Mouse (Mus musculus) right cerebral cortex, postnatal 14 days (tissue): ENCODE data around the gene E2f4.

Experiments used
- DNase-seq: peaks from one replicate; pipeline ENCODE4 v3.0.0; 2022

Gene E2f4

DNA sequence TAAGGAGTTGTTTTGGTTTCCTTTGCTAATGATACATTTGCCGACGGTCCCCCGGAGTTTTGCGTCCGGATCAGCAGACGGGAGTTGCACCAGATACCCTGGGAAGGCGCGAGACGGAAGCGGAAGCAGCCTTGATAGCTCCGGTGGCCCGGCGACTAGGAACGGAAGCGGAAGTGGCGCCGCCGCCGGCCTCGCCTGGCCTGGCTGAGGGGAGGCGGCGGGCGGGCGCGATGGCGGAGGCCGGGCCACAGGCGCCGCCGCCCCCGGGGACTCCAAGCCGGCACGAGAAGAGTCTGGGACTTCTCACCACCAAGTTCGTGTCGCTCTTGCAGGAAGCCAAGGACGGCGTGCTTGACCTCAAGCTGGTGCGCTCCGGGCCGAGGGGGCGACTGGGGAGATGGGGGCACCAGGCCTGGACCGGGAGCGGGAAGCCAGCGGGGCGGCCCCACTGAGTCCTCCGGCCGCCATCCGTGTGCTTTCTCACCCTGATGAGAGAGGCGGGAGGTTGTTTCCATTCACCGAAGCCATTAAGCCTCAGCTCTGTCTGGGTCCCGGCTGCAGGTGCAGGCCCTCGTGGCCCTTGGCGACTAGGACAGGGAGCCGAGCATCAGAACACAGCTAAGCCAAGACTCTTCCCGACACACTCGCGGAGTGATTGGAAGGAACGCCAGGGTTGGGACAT is at the start of gene E2f4:
TSS of gene E2f4 (plus strand) at position 153 of the 682 bp plus-strand sequence.
- peak; percentile 95 for DNase-seq

GRCm38 (mm10) chr8:105251954-105252353 is 45.5 kb upstream of the E2f4 start:
- no peak for DNase-seq

- DNase-seq, result no peak
Measured at GRCm38 (mm10) chr8:105252680-105253537, 44.6 kb upstream of the E2f4 start.

DNA sequence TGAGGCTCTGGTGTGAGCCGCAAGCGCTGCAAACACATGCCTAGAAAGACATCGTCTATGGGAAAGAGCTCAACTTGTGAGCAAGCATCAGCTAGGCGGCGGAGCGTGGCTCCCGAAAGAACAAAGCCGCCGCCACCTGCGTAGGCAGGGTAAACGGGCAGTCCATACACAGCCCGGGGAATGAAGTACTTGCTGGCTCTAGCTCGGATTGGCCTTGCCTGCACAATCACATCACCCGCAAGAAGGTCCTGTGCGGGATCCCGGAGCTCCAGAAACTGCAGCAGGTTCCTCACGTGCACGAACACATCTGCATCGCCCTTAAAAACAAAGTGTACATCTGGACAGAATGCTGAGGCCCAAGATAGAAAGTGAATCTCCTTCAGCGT is 43.7 kb upstream of the E2f4 start:
- no peak for DNase-seq

- peak; percentile 95 for DNase-seq
Measured at GRCm38 (mm10) chr8:105254152-105254965, 43.1 kb upstream of the E2f4 start.

DNA sequence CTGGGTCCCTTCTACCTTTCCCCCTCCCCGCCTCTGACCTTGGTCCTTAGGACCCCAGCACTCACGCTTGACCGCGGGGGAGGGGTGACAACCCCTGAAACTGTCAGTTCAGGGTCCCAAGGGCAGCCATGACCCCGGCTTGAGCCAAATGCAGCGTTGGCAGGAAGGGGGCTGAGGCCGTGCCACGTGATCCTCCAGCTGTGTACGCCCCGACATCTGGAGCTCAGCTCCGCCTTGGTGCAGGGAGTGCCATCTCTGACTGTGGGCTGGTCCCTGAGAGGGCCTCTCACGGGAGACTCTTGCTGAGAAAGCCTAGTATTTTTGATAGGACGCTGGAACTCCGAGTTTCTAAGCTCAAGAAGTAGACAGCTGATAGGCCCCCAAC is 42.5 kb upstream of the E2f4 start, which contains the start of gene B3gnt9:
TSS of gene B3gnt9 (minus strand) at position 188 of the 385 bp plus-strand sequence.
- peak; percentile 38 for DNase-seq

GRCm38 (mm10) chr8:105257318-105258114 is 39.9 kb upstream of the E2f4 start:
- no peak for DNase-seq

GRCm38 (mm10) chr8:105258911-105259720 is 38.3 kb upstream of the E2f4 start:
- DNase-seq, result peak; percentile 45

DNA sequence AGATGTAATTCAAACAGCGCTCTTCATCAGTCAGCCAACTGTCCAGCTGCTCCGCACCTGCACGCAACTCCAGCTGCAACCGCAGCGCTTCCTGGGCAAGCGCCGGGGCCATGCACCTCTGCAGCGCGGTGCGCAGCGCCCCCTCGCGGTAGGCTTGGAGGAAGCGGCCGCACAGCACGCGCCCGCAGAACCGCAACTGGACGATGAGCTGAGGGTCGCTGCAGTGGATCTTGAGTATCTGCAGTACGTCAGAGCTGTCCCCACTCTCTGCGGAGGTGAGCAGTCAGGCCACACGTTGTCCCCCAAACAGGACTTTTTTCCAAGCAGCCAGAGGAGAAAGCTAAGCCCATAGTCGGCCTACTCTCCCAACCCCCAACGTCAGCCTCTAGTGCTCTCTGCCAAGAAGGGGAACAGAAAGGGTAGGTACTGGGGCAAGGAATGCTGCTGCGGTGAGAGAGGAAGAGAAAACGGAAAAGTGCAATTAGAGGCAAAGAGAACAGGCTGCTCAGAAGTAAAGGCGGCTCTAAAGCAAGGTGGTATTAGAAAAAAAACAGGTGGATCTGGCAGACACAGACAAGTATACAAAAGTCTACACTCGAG is 37.6 kb upstream of the E2f4 start:
- DNase-seq, result peak; percentile 76

DNA sequence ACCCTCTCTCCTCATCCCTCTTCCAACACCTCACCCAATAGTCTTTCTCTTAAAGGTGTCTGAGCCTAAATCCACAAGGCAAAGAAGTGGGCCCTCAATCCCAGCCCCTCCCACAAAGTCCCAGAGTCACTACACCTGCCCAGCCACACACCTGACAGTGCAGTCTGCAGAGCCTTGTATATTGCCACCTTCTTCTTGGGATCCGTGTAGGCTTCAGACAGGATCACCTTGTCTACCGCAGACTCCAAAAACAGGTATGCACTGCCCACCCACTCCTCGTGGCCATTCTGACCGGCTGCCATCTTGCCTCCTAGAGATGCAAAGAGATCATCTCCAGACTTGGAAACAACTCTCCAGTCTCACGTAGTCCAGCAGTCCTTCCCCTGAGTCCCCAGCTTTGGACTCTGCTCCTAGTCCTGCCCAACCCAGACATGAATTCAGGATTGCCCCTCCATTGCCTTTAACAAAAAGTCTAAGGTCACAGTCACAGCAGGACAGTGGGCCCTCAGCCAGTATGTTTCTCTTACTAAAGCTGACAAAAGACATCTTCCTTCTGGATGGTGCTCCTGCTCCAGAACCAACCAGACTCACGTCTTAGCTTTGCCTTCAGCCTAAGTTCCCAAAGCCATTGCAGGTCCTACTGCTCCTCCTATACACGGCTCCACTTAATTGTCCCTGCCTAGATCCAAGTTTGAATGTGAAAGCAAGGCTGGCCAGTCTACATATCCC is 36.9 kb upstream of the E2f4 start:
- DNase-seq, result no peak

DNA sequence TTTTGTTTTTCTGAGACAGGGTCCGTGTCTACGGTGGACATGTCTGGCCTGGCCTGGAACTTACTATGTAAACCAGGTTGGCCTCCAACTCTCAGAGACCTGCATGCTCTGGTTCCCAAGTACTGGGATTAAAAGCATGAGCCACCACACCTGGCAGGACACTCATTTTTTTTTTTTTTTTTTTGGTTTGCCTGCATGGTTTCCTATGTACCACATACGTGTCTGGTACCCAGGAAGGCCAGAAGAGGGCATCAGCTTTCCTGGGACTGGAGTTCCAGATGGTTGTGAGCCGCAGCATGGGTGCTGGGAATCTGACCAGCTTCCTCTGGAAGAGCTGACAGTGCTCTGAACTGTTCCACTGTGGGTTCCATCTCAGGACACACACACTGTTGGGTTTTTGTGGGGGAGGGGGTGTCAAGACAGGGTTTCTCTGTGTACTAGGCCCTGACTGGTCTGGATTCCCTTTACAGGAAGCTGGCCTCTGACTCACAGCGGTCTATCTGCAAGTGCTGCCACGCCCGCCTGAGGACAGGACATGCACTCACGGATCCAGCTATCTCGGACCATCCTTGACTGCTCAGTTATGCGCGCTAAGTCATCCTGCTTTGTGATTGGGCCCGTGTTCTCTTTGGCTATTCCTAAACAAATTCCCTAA is 36.0 kb upstream of the E2f4 start:
- DNase-seq, result no peak

DNA sequence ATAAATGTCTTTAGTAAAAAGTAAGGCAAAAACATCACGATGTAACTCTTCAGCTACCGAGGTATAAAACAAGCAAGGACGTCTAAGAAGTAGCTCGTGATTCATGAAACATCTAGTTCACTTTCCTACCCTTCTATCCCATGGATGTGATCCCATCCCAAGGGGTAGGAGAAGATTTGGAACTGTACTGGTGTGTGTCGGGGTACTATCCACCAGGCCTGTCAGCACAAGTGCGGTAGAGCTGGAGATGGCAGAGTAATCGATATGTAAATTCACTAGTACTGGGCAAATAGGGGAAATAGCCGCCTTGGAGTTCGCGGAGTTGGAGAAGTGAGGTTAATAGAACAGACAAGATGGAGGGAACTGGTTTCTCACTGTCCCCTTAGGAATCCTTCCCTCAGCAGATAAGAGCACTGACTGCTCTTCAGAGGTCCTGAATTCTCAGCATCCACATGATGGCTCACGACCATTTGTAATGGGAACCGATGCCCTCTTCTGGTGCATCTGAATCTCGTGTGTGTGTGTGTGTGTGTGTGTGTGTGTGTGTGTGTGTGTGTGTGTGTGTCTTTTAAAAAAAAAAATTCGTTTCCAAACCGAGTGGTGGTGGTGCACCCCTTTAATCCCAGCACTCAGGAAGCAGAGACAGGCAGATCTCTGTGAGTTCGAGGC is 34.1 kb upstream of the E2f4 start:
- DNase-seq, result no peak

GRCm38 (mm10) chr8:105264024-105264982 is 33.2 kb upstream of the E2f4 start, which contains the start of the genes Tradd and Fbxl8:
Tradd (minus strand) TSS chr8:105264609.
Fbxl8 (plus strand) TSS chr8:105264648.
- peak; percentile 35 for DNase-seq

GRCm38 (mm10) chr8:105265128-105265527 is 32.3 kb upstream of the E2f4 start:
- no peak for DNase-seq

GRCm38 (mm10) chr8:105266775-105267174 is 30.7 kb upstream of the E2f4 start:
- DNase-seq, result no peak

DNA sequence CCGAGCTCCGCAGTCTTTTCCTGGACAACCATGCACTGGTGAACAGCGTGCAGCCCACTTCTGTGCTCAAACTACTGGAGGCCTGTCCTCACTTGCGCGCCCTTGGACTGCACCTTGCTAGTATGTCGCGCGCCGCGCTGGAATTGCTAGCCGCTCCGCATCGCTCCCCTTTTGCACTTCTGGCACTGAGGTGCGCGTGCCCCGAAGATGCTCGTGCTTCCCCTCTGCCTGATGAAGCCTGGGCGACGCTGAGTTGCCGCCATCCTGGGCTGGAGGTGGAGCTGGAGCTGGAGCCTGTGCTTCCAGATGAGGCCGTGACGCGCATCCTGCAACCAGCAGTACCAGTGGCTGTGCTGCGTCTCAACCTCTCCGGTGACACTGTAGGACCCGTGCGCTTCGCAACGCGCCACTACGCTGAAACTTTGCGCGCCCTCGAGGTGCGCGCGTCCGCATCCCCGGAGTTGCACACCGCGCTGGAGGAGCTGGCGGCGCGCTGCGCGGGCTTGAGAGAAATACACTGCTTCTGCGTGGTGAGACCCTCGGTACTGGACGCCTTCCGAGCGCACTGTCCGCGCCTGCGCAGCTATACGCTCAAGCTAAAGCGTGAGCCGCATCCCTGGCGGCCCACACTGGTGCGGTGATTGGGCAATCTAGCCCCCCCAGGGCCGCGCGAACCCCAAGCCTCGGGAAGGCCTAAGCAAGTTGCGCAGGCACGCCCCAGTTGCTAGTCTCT is 29.0 kb upstream of the E2f4 start:
- peak; percentile 84 for DNase-seq

- no peak for DNase-seq
Measured at GRCm38 (mm10) chr8:105269075-105269458, 28.4 kb upstream of the E2f4 start.
